Mouse (Mus musculus) spleen, postnatal 14 days (tissue): Measurements from ENCODE around the gene Sh3gl2.

Experiments used
- DNase-seq, 2 experiments: peaks; one replicate each; pipeline ENCODE4 v3.0.0; 2021 to 2022; ENCODE audit warnings: low spot score in 2 of 2

Gene Sh3gl2

GRCm38 (mm10) chr4:85416466-85416865 is 211.5 kb downstream of the Sh3gl2 start:
- DNase-seq: no peak

GRCm38 (mm10) chr4:85420429-85420828 is 215.5 kb downstream of the Sh3gl2 start:
- DNase-seq: no peak

GRCm38 (mm10) chr4:85426211-85426610 is 221.3 kb downstream of the Sh3gl2 start:
- DNase-seq: no peak

GRCm38 (mm10) chr4:85432786-85433185 is 227.9 kb downstream of the Sh3gl2 start:
- no peak for DNase-seq

GRCm38 (mm10) chr4:85434734-85435133 is 229.8 kb downstream of the Sh3gl2 start:
- DNase-seq: no peak

GRCm38 (mm10) chr4:85438813-85439212 is 233.9 kb downstream of the Sh3gl2 start:
- no peak for DNase-seq

- DNase-seq: no peak
These were observed 278.7 kb downstream of the Sh3gl2 start for GRCm38 (mm10) chr4:85483586-85483985.

GRCm38 (mm10) chr4:85486316-85486946 is 281.5 kb downstream of the Sh3gl2 start:
- DNase-seq: no peak

- no peak for DNase-seq
These were observed 300.8 kb downstream of the Sh3gl2 start for GRCm38 (mm10) chr4:85505718-85506117.

GRCm38 (mm10) chr4:85506976-85507375 is 302.1 kb downstream of the Sh3gl2 start:
- DNase-seq: no peak

GRCm38 (mm10) chr4:85507491-85507890 is 302.6 kb downstream of the Sh3gl2 start:
- no peak for DNase-seq

- no peak for DNase-seq
These were observed 308.4 kb downstream of the Sh3gl2 start for GRCm38 (mm10) chr4:85513288-85513687.

GRCm38 (mm10) chr4:85513792-85514191 is 308.9 kb downstream of the Sh3gl2 start, which contains the start of gene Adamtsl1:
Adamtsl1 (plus strand) TSS chr4:85514172.
- DNase-seq: no peak

- no peak for DNase-seq
These were observed 309.3 kb downstream of the Sh3gl2 start for GRCm38 (mm10) chr4:85514205-85514681.

- DNase-seq: no peak
These were observed 322.1 kb downstream of the Sh3gl2 start for GRCm38 (mm10) chr4:85526966-85527566.

GRCm38 (mm10) chr4:85529852-85530251 is 324.9 kb downstream of the Sh3gl2 start:
- no peak for DNase-seq

- no peak for DNase-seq
These were observed 334.8 kb downstream of the Sh3gl2 start for GRCm38 (mm10) chr4:85539677-85540076.

GRCm38 (mm10) chr4:85543221-85543620 is 338.3 kb downstream of the Sh3gl2 start:
- DNase-seq: no peak

GRCm38 (mm10) chr4:85554696-85555095 is 349.8 kb downstream of the Sh3gl2 start:
- DNase-seq: no peak

- no peak for DNase-seq
These were observed 354.8 kb downstream of the Sh3gl2 start for GRCm38 (mm10) chr4:85559753-85560152.

GRCm38 (mm10) chr4:85585426-85585825 is 380.5 kb downstream of the Sh3gl2 start:
- no peak for DNase-seq

- DNase-seq: no peak
These were observed 384.0 kb downstream of the Sh3gl2 start for GRCm38 (mm10) chr4:85588928-85589327.

- no peak for DNase-seq
These were observed 386.1 kb downstream of the Sh3gl2 start for GRCm38 (mm10) chr4:85591037-85591436.
